Mouse (Mus musculus): Measurements from ENCODE around the gene Luc7l. TPM values are rescaled to one million over a fixed set of nuclear protein-coding genes. Genes with fewer than 3 reads are reported as not detected.
"Not testable (repeated sequence)": the region's sequence is repeated elsewhere in the genome, so short reads cannot be mapped to it uniquely, and the experiment has no call there.

The Luc7l gene
- polyA plus RNA-seq, 1 experiment from 2014 or later = 127 TPM

DNA sequence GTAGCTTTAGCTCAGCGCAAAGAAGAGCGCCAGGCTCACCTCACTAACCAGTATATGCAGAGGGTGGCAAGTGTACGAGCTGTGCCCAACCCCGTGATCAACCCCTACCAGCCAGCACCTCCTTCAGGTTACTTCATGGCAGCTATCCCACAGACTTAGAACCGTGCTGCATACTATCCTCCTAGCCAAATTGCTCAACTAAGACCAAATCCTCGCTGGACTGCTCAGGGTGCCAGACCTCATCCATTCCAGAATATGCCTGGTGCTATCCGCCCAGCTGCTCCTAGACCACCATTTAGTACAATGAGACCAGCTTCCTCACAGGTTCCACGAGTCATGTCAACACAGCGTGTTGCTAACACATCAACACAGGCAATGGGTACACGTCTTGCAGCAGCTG is 16.9 kb downstream of the Luc7l start:
- H3K27me3 ChIP-seq (ENCODE audit: control insufficient read depth, insufficient read depth, low read length); H3K4me2 ChIP-seq; ATAC-seq (ENCODE audit: low FRiP score); H3K9ac ChIP-seq (ENCODE audit: low read length); H3K27ac ChIP-seq (ENCODE audit: low read depth, low read length); H3K4me1 ChIP-seq (ENCODE audit: control insufficient read depth, insufficient read depth, low read length); H3K9me3 ChIP-seq (ENCODE audit: control insufficient read depth, low read length); H3K4me3 ChIP-seq (ENCODE audit: low read depth, low read length): not testable (repeated sequence)
- 95% methylated on average over 8 of the region's 10 CpGs for WGBS
- DNase-seq (ENCODE audit: low spot score, missing footprints) = peak; percentile 56
- H3K36me3 ChIP-seq (ENCODE audit: control insufficient read depth, insufficient read depth, low read length) = peaks cover 15% of the 10 kb centered on the region

DNA sequence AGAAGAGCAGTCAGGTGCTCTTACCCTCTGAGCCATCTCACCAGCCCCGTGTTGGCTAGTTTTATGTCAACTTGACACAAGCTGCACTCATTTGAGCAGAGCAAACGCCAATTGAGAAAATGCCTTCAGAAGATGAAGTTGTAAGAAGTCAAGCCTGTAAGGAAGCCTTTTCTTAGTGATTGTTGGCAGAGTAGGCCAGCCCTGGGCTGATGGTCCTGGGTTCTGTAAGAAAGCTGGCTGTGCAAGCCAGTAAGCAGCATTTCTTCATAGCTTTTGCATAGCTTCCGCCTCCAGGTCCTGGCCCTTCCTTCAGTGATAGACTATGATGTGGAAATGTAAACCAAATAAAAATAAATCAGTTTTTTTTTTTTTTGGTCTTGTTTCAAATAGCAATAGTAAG is 19.9 kb downstream of the Luc7l start:
- no peak for ATAC-seq (ENCODE audit: low FRiP score)
- no peaks in the 10 kb centered on the region for H3K9me3 ChIP-seq (ENCODE audit: control insufficient read depth, low read length)
- H3K4me3 ChIP-seq (ENCODE audit: low read depth, low read length) = no peak overlapping the region
- no peak overlapping the region for H3K4me2 ChIP-seq
- H3K27ac ChIP-seq (ENCODE audit: low read depth, low read length) = no peak overlapping the region
- WGBS = 90% methylated on average over 3 of the region's 3 CpGs
- H3K27me3 ChIP-seq (ENCODE audit: control insufficient read depth, insufficient read depth, low read length) = no peaks in the 10 kb centered on the region
- H3K36me3 ChIP-seq (ENCODE audit: control insufficient read depth, insufficient read depth, low read length) = peaks cover 10% of the 10 kb centered on the region
- DNase-seq (ENCODE audit: low spot score, missing footprints) = peak; percentile 44
- H3K4me1 ChIP-seq (ENCODE audit: control insufficient read depth, insufficient read depth, low read length) = no peaks in the 10 kb centered on the region
- H3K9ac ChIP-seq (ENCODE audit: low read length) = no peak overlapping the region

DNA sequence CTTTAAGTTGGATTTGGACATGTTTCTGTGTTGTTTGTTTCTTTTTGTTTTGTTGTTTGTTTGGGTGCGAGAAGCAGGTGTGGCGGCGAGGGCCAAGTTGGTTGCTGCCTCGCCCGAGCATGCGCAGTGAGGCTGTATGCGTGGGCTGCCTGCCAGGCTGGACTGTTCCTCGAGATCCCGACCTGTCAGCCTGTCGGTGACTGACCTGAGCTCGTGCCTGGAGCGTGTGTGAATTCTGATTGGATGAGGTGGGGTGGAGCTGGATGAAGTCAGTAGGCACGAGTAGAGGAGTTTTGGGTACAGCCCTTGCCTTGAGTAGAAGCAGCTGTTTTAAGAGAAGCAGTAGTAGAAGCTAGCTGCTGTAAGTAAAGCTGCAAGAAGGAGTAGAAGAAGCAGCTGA is 23.2 kb downstream of the Luc7l start:
- DNase-seq (ENCODE audit: low spot score, missing footprints) = peak; percentile 54
- ATAC-seq (ENCODE audit: low FRiP score) = no peak
- H3K9me3 ChIP-seq (ENCODE audit: control insufficient read depth, low read length) = no peaks in the 10 kb centered on the region
- no peak overlapping the region for H3K9ac ChIP-seq (ENCODE audit: low read length)
- H3K27ac ChIP-seq (ENCODE audit: low read depth, low read length) = no peak overlapping the region
- peaks cover 28% of the 10 kb centered on the region for H3K36me3 ChIP-seq (ENCODE audit: control insufficient read depth, insufficient read depth, low read length)
- WGBS = 91% methylated on average over 13 of the region's 13 CpGs
- no peaks in the 10 kb centered on the region for H3K27me3 ChIP-seq (ENCODE audit: control insufficient read depth, insufficient read depth, low read length)
- no peak overlapping the region for H3K4me2 ChIP-seq
- H3K4me1 ChIP-seq (ENCODE audit: control insufficient read depth, insufficient read depth, low read length) = no peaks in the 10 kb centered on the region
- no peak overlapping the region for H3K4me3 ChIP-seq (ENCODE audit: low read depth, low read length)

DNA sequence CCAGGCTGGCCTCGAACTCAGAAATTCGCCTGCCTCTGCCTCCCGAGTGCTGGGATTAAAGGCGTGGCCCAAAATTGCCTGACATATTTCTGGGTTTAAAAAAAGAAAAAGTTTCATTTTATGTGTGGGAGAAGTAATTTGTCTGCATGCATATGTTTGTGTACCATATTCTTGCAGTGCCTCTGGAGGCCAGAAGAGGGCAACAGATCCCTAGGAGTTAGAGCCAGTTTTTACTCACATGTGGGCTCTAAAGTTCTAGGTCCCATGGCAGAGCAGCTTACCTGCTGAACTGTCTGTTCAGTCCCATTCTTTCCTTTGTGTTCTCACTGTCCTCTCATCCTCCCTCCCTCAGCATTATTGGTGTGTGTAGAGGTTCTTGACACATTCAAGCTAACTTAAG is 24.0 kb downstream of the Luc7l start:
- Histone ChIP-seq H3K4me3 (ENCODE audit: low read depth, low read length) (no peak overlapping the region), H3K27ac (ENCODE audit: low read depth, low read length) (no peak overlapping the region), H3K4me2 (no peak overlapping the region), H3K36me3 (ENCODE audit: control insufficient read depth, insufficient read depth, low read length) (peaks cover 34% of the 10 kb centered on the region), H3K4me1 (ENCODE audit: control insufficient read depth, insufficient read depth, low read length) (no peaks in the 10 kb centered on the region), H3K27me3 (ENCODE audit: control insufficient read depth, insufficient read depth, low read length) (no peaks in the 10 kb centered on the region), H3K9ac (ENCODE audit: low read length) (no peak overlapping the region), H3K9me3 (ENCODE audit: control insufficient read depth, low read length) (no peaks in the 10 kb centered on the region)
- WGBS = 96% methylated on average over 4 of the region's 4 CpGs
- DNase-seq (ENCODE audit: low spot score, missing footprints) (peak; percentile 87), ATAC-seq (ENCODE audit: low FRiP score) (no peak)

DNA sequence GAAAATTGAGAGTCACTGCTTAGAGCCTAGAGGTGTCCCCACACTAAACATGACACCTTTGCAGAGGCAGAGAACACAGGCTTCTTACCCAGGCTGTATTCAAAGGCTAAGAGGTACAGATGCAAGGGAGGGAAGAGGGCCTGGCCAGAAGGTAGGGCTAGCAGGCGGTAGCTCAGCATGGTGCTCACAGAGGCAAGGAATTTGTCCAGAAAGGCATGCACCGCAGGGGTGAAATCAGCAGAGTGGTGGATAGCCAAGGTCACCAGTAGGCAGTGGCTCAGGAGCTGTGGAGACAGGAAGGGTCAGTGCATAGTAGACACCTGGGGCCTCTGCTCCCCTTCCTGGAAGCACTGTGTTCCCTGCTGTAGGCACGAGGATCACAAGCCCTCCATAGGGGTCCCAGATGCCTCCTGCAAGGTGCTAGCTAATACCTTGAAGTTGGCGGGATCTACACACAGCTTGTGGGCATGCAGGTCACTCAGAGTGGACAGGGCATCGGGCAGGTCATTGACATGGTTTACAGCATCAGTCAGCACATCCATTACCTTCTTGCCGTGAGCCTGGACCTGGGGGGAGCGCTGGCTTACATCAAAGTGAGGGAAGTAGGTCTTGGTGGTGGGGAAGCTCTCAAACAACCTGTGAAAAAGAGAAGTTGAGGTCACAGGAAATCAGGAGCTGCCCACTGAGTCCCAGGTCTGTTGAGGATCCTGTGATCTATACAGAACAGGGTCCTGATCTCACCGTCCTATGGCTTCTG is 33.7 kb downstream of the Luc7l start:
- no peaks in the 10 kb centered on the region for H3K4me1 ChIP-seq (ENCODE audit: control insufficient read depth, insufficient read depth, low read length)
- peaks cover 40% of the 10 kb centered on the region for H3K36me3 ChIP-seq (ENCODE audit: control insufficient read depth, insufficient read depth, low read length)
- ATAC-seq (ENCODE audit: low FRiP score) (no peak), DNase-seq (ENCODE audit: low spot score, missing footprints) (peak; percentile 80)
- peaks cover 1% of the 10 kb centered on the region; the same call in 1 of the 2 replicates for H3K9me3 ChIP-seq (ENCODE audit: control insufficient read depth, low read length)
- no peak overlapping the region for H3K4me2 ChIP-seq
- 88% methylated on average over 8 of the region's 8 CpGs for WGBS
- no peak overlapping the region for H3K9ac ChIP-seq (ENCODE audit: low read length)
- H3K27ac ChIP-seq (ENCODE audit: low read depth, low read length) = no peak overlapping the region
- no peaks in the 10 kb centered on the region for H3K27me3 ChIP-seq (ENCODE audit: control insufficient read depth, insufficient read depth, low read length)
- H3K4me3 ChIP-seq (ENCODE audit: low read depth, low read length) = no peak overlapping the region

DNA sequence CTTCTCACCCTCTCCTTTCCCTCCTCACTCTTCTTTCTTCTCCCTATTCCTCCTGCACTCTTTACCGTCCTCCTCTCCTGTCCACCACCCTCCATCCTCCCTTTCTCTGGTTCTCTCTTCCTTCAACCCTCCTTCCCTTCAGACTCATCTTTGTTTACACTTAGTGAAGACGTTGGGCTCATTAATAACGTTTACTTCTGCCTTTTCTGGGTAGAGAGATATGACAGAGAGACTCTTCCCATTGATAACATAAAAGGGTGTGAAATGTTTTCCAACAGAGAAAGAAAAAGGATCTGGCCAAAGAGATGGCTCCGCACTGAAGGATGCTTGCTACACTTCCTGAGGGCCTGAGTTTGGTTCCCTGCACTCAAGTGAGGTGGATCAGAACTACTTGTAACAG is 36.8 kb downstream of the Luc7l start:
- H3K4me1 ChIP-seq (ENCODE audit: control insufficient read depth, insufficient read depth, low read length) = no peaks in the 10 kb centered on the region
- H3K36me3 ChIP-seq (ENCODE audit: control insufficient read depth, insufficient read depth, low read length) = peaks cover 25% of the 10 kb centered on the region
- DNase-seq (ENCODE audit: low spot score, missing footprints) (peak; percentile 31), ATAC-seq (ENCODE audit: low FRiP score) (no peak)
- WGBS = 87% methylated on average over 4 of the region's 4 CpGs
- no peak overlapping the region for H3K9ac ChIP-seq (ENCODE audit: low read length)
- no peak overlapping the region for H3K4me3 ChIP-seq (ENCODE audit: low read depth, low read length)
- no peak overlapping the region for H3K27ac ChIP-seq (ENCODE audit: low read depth, low read length)
- H3K4me2 ChIP-seq = no peak overlapping the region
- H3K9me3 ChIP-seq (ENCODE audit: control insufficient read depth, low read length) = peaks cover 7% of the 10 kb centered on the region; the same call in 1 of the 2 replicates
- no peaks in the 10 kb centered on the region for H3K27me3 ChIP-seq (ENCODE audit: control insufficient read depth, insufficient read depth, low read length)

DNA sequence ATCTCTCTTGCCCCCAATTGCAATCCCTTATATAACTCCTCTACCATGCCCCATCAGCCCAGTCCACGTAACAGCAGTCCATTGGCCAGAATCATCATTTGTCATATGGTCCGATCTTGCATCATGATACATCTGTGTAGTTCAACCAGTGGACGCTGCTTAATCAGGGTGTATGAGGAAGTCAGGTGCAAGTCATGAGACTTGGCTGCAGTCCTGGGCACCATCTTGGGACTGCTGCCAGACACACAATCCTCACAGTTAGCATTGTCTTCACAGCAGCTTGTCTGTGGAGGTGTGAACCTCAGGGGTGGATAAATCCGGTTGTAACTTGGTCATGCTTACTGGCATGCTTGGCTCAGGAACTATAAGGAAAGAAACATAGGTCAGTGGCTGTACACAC is 45.6 kb downstream of the Luc7l start:
- not testable (repeated sequence) for ATAC-seq (ENCODE audit: low FRiP score); H3K36me3 ChIP-seq (ENCODE audit: control insufficient read depth, insufficient read depth, low read length); H3K9ac ChIP-seq (ENCODE audit: low read length); H3K4me1 ChIP-seq (ENCODE audit: control insufficient read depth, insufficient read depth, low read length); H3K9me3 ChIP-seq (ENCODE audit: control insufficient read depth, low read length); DNase-seq (ENCODE audit: low spot score, missing footprints); H3K27ac ChIP-seq (ENCODE audit: low read depth, low read length); H3K27me3 ChIP-seq (ENCODE audit: control insufficient read depth, insufficient read depth, low read length); H3K4me3 ChIP-seq (ENCODE audit: low read depth, low read length); H3K4me2 ChIP-seq
- WGBS = 91% methylated on average over 4 of the region's 4 CpGs

DNA sequence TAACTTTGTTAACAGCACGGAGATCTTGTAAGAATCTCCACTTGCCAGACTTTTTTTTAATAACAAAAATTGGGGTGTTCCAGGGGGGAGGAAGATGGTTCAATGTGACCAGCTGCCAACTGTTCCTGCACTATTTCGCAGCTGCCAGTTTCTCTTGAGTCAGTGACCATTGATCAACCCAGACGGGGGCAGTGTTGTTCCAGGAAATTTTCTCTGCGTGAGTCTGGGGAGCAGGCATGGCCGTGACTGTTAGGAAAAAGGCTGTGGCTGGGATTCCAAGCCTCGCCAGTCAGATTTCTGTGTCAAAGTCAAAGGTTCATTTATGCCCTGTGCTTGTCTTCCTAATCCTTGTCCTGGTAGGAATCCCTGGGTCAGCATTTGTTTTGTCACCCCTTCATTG is 61.6 kb downstream of the Luc7l start:
- Histone ChIP-seq H3K9ac (ENCODE audit: low read length) (no peak overlapping the region), H3K4me3 (ENCODE audit: low read depth, low read length) (no peak overlapping the region)
- WGBS = 15% methylated on average over 6 of the region's 6 CpGs

DNA sequence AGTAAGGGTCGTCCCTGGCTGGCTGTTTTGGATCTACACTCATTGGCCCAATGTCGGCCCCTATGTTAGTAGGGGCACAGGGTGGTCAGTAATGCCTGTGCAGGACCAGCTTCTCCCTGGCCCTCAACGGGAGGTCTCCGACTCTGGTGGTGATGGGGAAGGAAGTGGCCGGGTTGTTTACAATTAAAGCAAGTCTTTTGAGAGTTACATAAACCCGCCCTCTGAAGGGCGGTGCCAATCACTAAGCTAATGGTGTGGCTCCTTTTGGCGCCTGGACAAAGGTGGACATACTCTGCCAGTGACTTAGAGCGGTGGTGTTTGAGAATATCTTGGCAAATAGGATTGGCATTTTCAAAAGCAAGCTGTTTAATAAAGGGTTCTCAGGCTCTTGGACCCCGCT is 62.8 kb downstream of the Luc7l start:
- Histone ChIP-seq H3K4me3 (ENCODE audit: low read depth, low read length) (no peak overlapping the region), H3K9ac (ENCODE audit: low read length) (no peak overlapping the region), H3K27ac (ENCODE audit: low read depth, low read length) (no peak overlapping the region), H3K36me3 (ENCODE audit: control insufficient read depth, insufficient read depth, low read length) (no peaks in the 10 kb centered on the region), H3K27me3 (ENCODE audit: control insufficient read depth, insufficient read depth, low read length) (no peaks in the 10 kb centered on the region), H3K4me2 (no peak overlapping the region), H3K9me3 (ENCODE audit: control insufficient read depth, low read length) (no peaks in the 10 kb centered on the region), H3K4me1 (ENCODE audit: control insufficient read depth, insufficient read depth, low read length) (no peaks in the 10 kb centered on the region)
- no peak for DNase-seq (ENCODE audit: low spot score, missing footprints)
- 36% methylated on average over 10 of the region's 10 CpGs for WGBS
- no peak for ATAC-seq (ENCODE audit: low FRiP score)

More for the DNA sequence above, 61.6 kb downstream of the Luc7l start:
- ATAC-seq (ENCODE audit: low FRiP score) = no peak
- no peaks in the 10 kb centered on the region for H3K4me1 ChIP-seq (ENCODE audit: control insufficient read depth, insufficient read depth, low read length)
- no peak overlapping the region for H3K4me2 ChIP-seq
- H3K36me3 ChIP-seq (ENCODE audit: control insufficient read depth, insufficient read depth, low read length) = no peaks in the 10 kb centered on the region
- H3K27me3 ChIP-seq (ENCODE audit: control insufficient read depth, insufficient read depth, low read length) = no peaks in the 10 kb centered on the region
- no peak overlapping the region for H3K27ac ChIP-seq (ENCODE audit: low read depth, low read length)
- no peaks in the 10 kb centered on the region for H3K9me3 ChIP-seq (ENCODE audit: control insufficient read depth, low read length)
- peak; percentile 90 for DNase-seq (ENCODE audit: low spot score, missing footprints)

Measured in midbrain, embryonic 11.5 days (tissue).